Mouse (Mus musculus) cerebellum, adult 11-12 months (tissue): ENCODE measurements around the gene Paxbp1.

ENCODE experiments used
- DNase-seq: peaks from one replicate; pipeline ENCODE4 v3.0.0; 2022

Gene Paxbp1

DNA sequence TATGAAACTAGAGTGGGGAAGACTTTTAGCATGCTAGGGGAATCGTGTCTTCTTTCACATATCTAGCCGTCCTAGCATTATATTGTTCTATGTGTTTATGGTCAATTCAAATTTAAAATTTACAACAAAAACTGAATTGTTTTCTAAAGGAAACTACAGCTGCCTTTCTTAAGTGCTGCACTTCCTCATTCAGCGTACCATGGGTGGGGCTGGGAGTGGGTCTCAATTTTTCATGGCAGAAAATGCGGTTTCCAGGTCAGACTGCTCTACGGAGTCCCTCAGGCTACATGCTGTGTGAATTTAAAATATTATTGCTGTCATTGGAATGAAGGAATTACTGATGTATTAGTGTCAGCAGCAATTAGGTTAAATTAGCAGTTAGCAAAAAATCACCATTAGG is 48.8 kb downstream of the Paxbp1 start:
- DNase-seq, result no peak

DNA sequence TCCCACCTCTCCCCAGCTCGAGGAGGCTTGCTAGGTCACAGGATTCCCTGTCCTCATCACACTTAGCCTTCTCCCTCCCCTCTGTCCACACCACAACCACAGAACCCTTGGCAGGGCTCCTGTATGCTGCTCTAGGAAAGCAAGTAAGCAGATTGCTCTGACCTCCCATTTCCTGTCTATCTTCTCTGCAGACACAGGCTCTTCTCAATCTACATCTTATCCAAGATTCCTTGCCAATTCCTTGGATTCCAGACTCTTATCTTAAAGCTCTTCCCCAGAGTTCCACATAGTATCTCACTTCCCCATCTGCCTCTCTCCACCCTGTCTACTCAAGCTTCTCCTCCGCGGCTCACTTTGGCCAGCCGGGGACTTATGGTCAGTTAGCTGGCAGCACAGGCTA is 49.3 kb downstream of the Paxbp1 start:
- peak; percentile 16 for DNase-seq

DNA sequence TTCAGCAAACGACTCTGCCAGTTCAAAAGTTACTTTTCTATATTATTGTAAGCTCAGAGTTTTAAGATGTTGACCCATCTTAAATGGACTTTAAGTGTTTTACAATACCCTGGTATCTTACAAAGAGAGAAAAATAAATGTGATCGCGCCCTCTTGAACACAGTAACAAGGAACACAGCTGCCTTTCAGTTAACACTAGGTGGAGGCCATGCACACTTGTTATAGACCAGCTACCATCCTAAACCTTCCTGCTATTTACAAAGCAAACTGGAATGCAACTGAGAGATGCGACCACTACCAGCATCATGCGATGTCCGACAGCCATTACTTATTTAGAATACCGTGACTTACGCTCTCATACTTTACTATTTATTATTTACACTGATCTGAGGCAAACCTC is 55.2 kb downstream of the Paxbp1 start:
- no peak for DNase-seq

DNA sequence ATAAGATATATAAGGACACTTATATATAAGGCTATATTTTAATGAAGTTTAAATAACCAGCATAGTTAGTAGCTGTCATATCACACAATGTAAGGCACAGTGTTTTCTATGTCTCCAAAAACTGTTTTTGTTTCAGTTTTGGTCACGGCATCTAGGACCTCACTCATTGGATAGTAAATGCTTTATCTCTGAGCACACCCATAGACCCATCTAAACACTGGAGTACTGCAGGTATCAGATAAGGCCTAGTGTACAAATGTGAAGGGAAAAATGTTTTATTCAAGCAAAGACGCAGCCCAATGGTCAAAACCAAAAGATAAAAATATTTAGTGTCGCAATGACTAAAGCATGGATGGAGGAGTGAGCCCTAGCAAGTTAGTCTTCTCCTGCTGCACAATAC is 55.7 kb downstream of the Paxbp1 start:
- DNase-seq, result no peak

DNA sequence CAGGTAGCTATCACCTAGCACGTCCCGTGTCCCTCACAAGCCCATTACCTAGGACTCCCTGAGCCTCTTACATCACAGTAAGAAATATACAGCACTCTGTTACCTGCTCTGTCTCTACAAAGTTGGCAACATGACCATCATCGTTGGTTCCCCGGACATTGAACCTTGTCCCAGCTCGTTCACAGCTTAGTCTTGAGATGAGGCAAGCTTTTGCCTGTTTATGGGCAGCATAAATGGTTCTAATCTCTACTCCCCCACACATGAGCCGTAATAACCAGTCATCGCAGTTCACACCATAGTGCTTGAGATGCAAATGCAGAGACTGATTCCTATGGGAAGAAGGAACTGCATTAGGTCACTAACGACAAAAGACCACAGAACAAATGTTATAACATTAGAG is 56.3 kb downstream of the Paxbp1 start:
- DNase-seq, result no peak

GRCm38 (mm10) chr16:90971004-90971403 is 73.3 kb downstream of the Paxbp1 start:
- no peak for DNase-seq

- no peak for DNase-seq
Measured at GRCm38 (mm10) chr16:90966241-90966640, 78.1 kb downstream of the Paxbp1 start.

GRCm38 (mm10) chr16:90964302-90964701 is 80.0 kb downstream of the Paxbp1 start:
- no peak for DNase-seq
